Mouse (Mus musculus): ENCODE results near the gene Pde4a.

GRCm38 (mm10) chr9:21126259-21126627 is 39.3 kb upstream of the Pde4a start:
- TF ChIP-seq TAL1 (IDR thresholded peaks at IDR 0.05; ENCODE audit: low read length) (no peak), GATA1 (IDR thresholded peaks at IDR 0.05; ENCODE audit: low read length) (no peak)
